Mouse (Mus musculus) liver, embryonic 14.5 days (tissue): ENCODE data around the gene OR5BS1P. TPM values are rescaled to one million over a fixed set of nuclear protein-coding genes. Genes with fewer than 3 reads are reported as not detected.

Experiments
- ATAC-seq: fragments of 200-750 bp; cut with Nextera tagmentation; 2 replicates; pipeline ENCODE4 v1.8.0; 2017; ENCODE audit warnings: moderate number of reproducible peaks, mild to moderate bottlenecking, moderate library complexity; ENCODE audit not compliant: insufficient read depth
- DNase-seq, 3 experiments: peaks; one replicate each; pipeline ENCODE4 v3.0.0-alpha.2; 2012 to 2013; ENCODE audit warnings: low read depth in 3 of 3, low spot score in 3 of 3
- H3K27ac ChIP-seq: fragments of 300-500 bp; sonication (generic); 2 replicates; pipeline ENCODE4 v1.5.1; 2014; ENCODE audit warnings: moderate library complexity, mild to moderate bottlenecking, control low read depth, inconsistent platforms
- H3K27me3 ChIP-seq: fragments of 300-500 bp; sonication (generic); 2 replicates; pipeline ENCODE4 v1.6.1; 2014; ENCODE audit warnings: mild to moderate bottlenecking, low read length, moderate library complexity; ENCODE audit not compliant: control insufficient read depth, insufficient read depth
- H3K36me3 ChIP-seq: fragments of 300-500 bp; sonication (generic); replicated peaks from 2 replicates; pipeline ENCODE4 v1.6.1; 2014; ENCODE audit warnings: low read depth; ENCODE audit not compliant: control insufficient read depth, insufficient read depth
- H3K4me1 ChIP-seq, 2 experiments: fragments of 200-500 bp in 1 of 2; fragments of 300-500 bp in 1 of 2; sonication (generic) in 1 of 2; replicated peaks; 2 replicates each; pipeline ENCODE4 v1.6.1; 2012 to 2014; ENCODE audit warnings: antibody characterized with exemption in 1 of 2, inconsistent platforms in 1 of 2, low read length in 1 of 2; ENCODE audit not compliant: control insufficient read depth in 2 of 2, insufficient read depth in 2 of 2
- H3K4me2 ChIP-seq: fragments of 300-500 bp; sonication (generic); 2 replicates; pipeline ENCODE4 v1.6.1; 2014; ENCODE audit warnings: low read depth, mild to moderate bottlenecking, control low read depth, moderate library complexity
- H3K4me3 ChIP-seq, 2 experiments: fragments of 200-500 bp in 1 of 2; fragments of 300-500 bp in 1 of 2; sonication (generic) in 1 of 2; 2 replicates each; pipeline ENCODE4 v1.5.1; 2012 to 2014; ENCODE audit warnings: low read depth in 2 of 2, low read length in 2 of 2, mild to moderate bottlenecking in 2 of 2, control low read depth in 1 of 2, inconsistent platforms in 1 of 2, moderate library complexity in 1 of 2; ENCODE audit not compliant: insufficient read depth in 1 of 2
- H3K9ac ChIP-seq: fragments of 300-500 bp; sonication (generic); replicated peaks from 2 replicates; pipeline ENCODE4 v1.6.1; 2014; ENCODE audit warnings: mild to moderate bottlenecking, control low read depth, moderate library complexity
- H3K9me3 ChIP-seq: fragments of 300-500 bp; sonication (generic); 2 replicates; pipeline ENCODE4 v1.6.1; 2016; ENCODE audit warnings: low read length, mixed read lengths; ENCODE audit not compliant: control insufficient read depth
- CTCF ChIP-seq: IDR thresholded peaks from 2 replicates; pipeline ENCODE4 v1.5.1; 2016; ENCODE audit warnings: antibody characterized with exemption, low read depth, control low read depth
- EP300 ChIP-seq: IDR thresholded peaks from 2 replicates; pipeline ENCODE4 v1.6.1; 2016; ENCODE audit warnings: antibody characterized with exemption, low read depth
- WGBS: fragments of 180-500 bp; shearing (Covaris S2); extraction: QIAGEN DNeasy Blood & Tissue Kit; methylation state at CpG from one replicate; pipeline ENCODE4 v1.1.7; 2014; ENCODE audit not compliant: insufficient replicate concordance; 5-methylcytosine and 5-hydroxymethylcytosine counted together
- polyA plus RNA-seq, 2 experiments: library from polyadenylated mRNA; depleted of rRNA in 1 of 2; stranded (reverse) in 1 of 2; unstranded in 1 of 2; fragments of >200 nt; fragmentation: Nextera tagmentation in 1 of 2; extraction: Ambion mirVana in 1 of 2; gene quantifications; 2 replicates each; pipeline versions ENCODE4 v1.2.1 to v1.2.3; 2012 to 2014

The OR5BS1P gene
- polyA plus RNA-seq, 2 experiments: not detected

DNA sequence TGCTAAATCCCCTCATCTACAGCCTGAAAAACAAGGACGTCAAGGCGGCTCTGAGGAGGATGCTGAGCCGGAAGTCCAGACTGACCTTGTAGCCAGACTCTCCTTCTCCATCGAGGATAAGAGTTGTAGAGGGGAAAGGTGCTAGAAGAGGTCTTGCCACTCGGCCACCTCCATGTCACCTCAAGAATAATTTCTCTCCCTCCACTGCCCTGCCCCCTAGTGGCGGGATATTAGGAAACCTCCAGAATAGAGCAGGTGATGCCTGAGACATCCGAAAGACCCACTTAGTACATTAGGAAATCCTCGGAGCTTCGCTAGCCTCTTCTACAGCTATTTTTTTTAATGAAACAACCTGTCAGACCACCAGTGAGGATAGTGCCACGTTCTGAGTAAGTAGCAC lies 5.7 kb downstream of the OR5BS1P start:
- no peaks in the 10 kb centered on the region for H3K36me3 ChIP-seq
- no peak overlapping the region for H3K9ac ChIP-seq
- H3K4me1 ChIP-seq: no peaks in the 10 kb centered on the region
- DNase-seq: peak in 1 of 3 experiments; percentile 14
- H3K27me3 ChIP-seq: no peaks in the 10 kb centered on the region
- no peak overlapping the region for H3K4me3 ChIP-seq
- no peak for ATAC-seq
- 40% methylated on average over 10 of the region's 10 CpGs for WGBS
- no peaks in the 10 kb centered on the region for H3K9me3 ChIP-seq
- TF ChIP-seq CTCF: peak; percentile 72
- TF ChIP-seq EP300: no peak
- H3K4me2 ChIP-seq: no peak overlapping the region
- H3K27ac ChIP-seq: no peak overlapping the region

DNA sequence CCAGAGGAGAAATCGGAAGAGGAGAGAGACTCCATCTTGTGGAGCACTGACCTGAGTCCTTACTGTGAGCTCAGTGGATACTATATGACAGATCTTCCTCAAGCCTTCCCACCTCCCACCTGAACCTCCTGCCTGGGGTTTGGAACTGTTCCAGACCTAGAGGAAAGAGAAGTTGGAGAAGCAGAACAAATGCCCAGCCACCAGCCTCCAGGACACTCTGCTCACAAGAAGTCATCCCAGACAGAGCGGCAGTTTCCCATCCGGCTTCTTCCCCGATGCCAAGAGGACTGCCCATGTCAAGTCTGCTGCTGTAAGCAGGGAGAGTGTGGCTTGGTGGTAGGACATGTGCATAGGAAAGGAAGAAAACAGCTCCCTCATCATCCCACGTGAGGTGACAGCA lies 6.6 kb downstream of the OR5BS1P start:
- ATAC-seq (no peak), DNase-seq (no peak)
- Histone ChIP-seq H3K36me3 (no peaks in the 10 kb centered on the region), H3K4me1 (no peaks in the 10 kb centered on the region), H3K27ac (no peak overlapping the region), H3K9me3 (no peaks in the 10 kb centered on the region), H3K9ac (no peak overlapping the region), H3K4me3 (no peak overlapping the region), H3K4me2 (no peak overlapping the region), H3K27me3 (no peaks in the 10 kb centered on the region)
- 67% methylated on average over 5 of the region's 5 CpGs for WGBS
- TF ChIP-seq EP300: no peak

DNA sequence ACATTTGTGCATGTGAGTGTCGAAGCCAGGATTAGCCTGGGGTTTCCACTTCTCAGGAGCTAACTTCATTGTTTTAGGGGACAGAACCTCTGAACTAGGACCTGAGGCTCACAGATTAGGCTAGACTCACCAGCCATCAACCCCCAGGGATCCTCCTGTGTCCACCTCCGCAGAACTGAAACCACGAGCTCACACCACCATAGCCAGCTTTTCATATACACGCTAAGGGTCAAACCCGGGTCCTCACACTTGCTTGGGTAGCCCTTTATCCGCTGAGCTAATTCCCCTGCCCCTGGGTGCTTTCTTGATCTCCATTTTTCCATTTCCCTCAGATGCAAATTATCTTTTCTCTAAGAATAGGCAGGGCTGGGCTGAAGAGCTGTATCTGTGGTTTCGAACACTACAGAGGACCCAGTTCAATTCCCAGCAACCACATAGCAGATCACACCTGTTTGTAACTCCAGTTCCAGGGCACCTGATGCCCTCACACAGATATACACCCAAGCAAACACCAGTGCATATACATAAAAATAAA lies 9.9 kb downstream of the OR5BS1P start:
- Histone ChIP-seq H3K4me1 (0 out of 4 replicates have a peak, but pooled peaks cover 0 to 2% of the 10 kb centered on the region in 2 experiments), H3K9ac (no peak overlapping the region), H3K27me3 (no peaks in the 10 kb centered on the region), H3K4me2 (no peak overlapping the region), H3K36me3 (no peaks in the 10 kb centered on the region), H3K9me3 (no peaks in the 10 kb centered on the region), H3K27ac (no peak overlapping the region), H3K4me3 (no peak overlapping the region)
- WGBS: 49% methylated on average over 7 of the region's 7 CpGs
- ATAC-seq: no peak
- TF ChIP-seq CTCF: no peak
- no peak for TF ChIP-seq EP300
- no peak for DNase-seq

DNA sequence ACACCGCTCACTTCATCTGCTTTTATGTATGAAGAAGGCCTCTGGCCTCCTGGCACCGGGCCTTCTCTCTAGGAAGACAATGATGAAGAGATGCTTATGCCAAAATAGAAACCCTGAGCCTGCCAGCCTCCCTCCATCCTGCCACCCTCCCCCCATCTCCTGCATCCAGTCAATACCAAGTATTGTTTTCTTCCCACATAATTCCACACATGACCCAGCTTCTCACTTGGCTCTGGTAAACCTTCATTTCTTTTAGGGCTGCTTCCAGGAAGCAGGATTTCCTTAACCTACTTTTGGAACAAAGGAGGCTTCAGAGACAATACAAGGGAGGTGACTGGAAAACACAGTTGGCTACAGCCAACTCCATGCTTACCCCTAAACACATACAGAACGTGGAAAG lies 13.0 kb downstream of the OR5BS1P start, which contains the start of gene Lalba:
Gene Lalba (minus strand): TSS at position 21 of the 400 bp plus-strand sequence.
- Histone ChIP-seq H3K4me3 (no peak within 1 kb of the TSS), H3K9ac (no peak within 1 kb of the TSS), H3K27ac (no peak within 1 kb of the TSS), H3K27me3 (no peaks in the 10 kb centered on the region), H3K4me2 (no peak within 1 kb of the TSS), H3K4me1 (0 out of 4 replicates have a peak, but pooled peaks cover 0 to 2% of the 10 kb centered on the region in 2 experiments), H3K9me3 (no peaks in the 10 kb centered on the region), H3K36me3 (no peaks in the 10 kb centered on the region)
- DNase-seq (no peak), ATAC-seq (no peak)
- TF ChIP-seq EP300 (no peak), CTCF (no peak)
- 40% methylated on average over 3 of the region's 3 CpGs for WGBS

DNA sequence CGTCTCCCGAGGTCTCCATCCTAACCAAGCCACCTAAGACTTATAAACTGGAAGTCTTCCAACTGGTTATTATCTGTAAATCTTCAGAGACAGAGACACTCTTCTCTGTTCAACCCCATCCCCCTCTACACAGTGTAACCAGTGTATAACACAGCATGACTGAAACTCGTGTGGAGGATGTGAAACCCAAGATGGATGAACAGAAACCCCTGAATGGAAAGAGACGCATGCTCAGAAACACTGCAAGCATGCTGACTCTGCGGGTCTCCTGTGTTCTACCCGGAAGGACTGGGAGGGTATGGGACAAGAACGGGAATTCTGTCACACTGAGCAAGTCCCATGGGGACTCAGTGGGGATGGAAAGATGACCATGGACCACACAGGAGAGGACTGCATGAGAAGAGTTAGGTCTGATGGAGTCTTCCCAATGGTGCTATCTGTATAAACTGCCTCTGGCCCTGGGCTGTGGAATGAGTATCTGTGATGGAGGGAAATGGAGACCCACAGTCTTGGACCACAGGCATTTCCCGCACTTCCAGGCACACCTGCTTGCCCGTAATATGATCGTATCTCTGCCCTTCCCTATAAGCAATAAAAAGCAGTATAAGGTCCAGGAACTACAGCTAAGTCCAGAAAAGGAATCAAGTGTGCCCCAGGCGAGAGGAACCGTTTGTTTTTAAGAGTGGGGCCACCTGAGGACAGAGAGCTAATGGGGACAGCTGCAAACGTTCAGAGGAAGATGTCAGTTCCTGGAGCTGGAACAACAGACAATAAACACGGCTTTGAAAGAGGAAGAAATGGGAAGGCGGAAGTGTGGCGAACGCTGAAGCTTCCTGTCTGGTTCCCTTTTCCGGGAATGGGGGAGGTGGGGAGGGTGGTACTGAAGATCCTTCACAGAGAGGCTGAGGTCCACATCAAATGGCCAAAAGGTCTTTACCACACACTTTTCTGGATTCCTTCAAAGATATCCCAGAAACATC lies 14.5 kb downstream of the OR5BS1P start:
- H3K9me3 ChIP-seq: no peaks in the 10 kb centered on the region
- H3K4me3 ChIP-seq: no peak overlapping the region
- H3K36me3 ChIP-seq: no peaks in the 10 kb centered on the region
- WGBS: 34% methylated on average over 18 of the region's 18 CpGs
- no peak overlapping the region for H3K27ac ChIP-seq
- 0 out of 4 replicates have a peak, but pooled peaks cover 0 to 2% of the 10 kb centered on the region in 2 experiments for H3K4me1 ChIP-seq
- no peak overlapping the region for H3K4me2 ChIP-seq
- no peak for DNase-seq
- H3K27me3 ChIP-seq: no peaks in the 10 kb centered on the region
- ATAC-seq: no peak
- no peak for TF ChIP-seq CTCF
- no peak for TF ChIP-seq EP300
- no peak overlapping the region for H3K9ac ChIP-seq
